Mouse (Mus musculus) T-helper 17 cell (primary cell): ENCODE measurements around the gene Tbc1d30.

Experiments used
- in situ Hi-C, 2 experiments: fragments of 300-600 bp; cut with MboI, MseI; formaldehyde crosslinking; loops; 1 replicate in 1 of 2; 2 replicates in 1 of 2; pipeline ENCODE4 v1.15.1; 2025; ENCODE audit warnings: high pct_unique_total_duplicates in 2 of 2

The Tbc1d30 gene

GRCm38 (mm10) chr10:121234476-121234875, 116.6 kb downstream of the Tbc1d30 start:
- in situ Hi-C loops, result loop anchor here in 1 of 2 experiments (10.0 kb wide), 1 partner anchor 710 kb away; no protein-coding TSS in a partner anchor

- in situ Hi-C loops, result no loop called here
Observed at GRCm38 (mm10) chr10:121228422-121228953, 122.6 kb downstream of the Tbc1d30 start.

GRCm38 (mm10) chr10:121227988-121228409, 123.1 kb downstream of the Tbc1d30 start:
- in situ Hi-C loops, result no loop called here

GRCm38 (mm10) chr10:121227403-121227802, 123.7 kb downstream of the Tbc1d30 start:
- in situ Hi-C loops, result no loop called here

- in situ Hi-C loops, result no loop called here
Observed at GRCm38 (mm10) chr10:121225636-121226035, 125.4 kb downstream of the Tbc1d30 start.

GRCm38 (mm10) chr10:121222881-121223280, 128.2 kb downstream of the Tbc1d30 start:
- in situ Hi-C loops, result no loop called here

- in situ Hi-C loops, result no loop called here
Observed at GRCm38 (mm10) chr10:121218616-121219015, 132.5 kb downstream of the Tbc1d30 start.

GRCm38 (mm10) chr10:121216804-121217203, 134.3 kb downstream of the Tbc1d30 start:
- in situ Hi-C loops, result no loop called here
